Mouse (Mus musculus): ENCODE results near the gene Vash1. TPM values are rescaled to one million over a fixed set of nuclear protein-coding genes. Genes with fewer than 3 reads are reported as not detected.

The Vash1 gene
- polyA plus RNA-seq, 1 experiment from 2014 or later = 6.4 TPM

DNA sequence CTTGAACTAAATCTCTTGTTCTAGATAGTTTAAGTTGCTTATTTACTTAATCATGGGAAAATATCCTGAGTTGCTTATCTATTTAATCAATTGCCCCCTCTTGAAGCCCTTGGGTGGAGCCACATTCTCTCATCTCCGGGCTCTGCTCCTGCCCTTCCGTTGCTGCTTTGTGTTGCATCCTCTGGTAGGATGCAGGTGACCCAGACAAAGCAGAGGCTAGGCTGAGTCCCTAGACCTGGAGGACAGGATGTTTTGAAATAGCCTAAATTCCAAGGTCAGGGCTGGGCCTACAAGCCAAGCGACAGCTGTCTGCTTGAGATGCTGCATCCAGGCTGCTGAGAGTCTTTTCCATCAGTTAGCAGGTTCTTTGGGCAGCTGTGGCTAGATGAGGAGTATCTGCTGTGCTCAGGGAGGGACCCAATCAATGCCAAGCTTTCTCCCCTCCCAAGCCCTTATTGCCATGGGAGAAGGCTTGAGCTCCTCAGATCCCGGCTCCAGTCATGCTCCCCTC, 9.0 kb downstream of the Vash1 start:
- no peaks in the 10 kb centered on the region for H3K27me3 ChIP-seq (ENCODE audit: insufficient read depth, low read length)
- H3K9ac ChIP-seq (ENCODE audit: low read depth, low read length) = no peak overlapping the region
- no peaks in the 10 kb centered on the region for H3K36me3 ChIP-seq (ENCODE audit: insufficient read depth, low read length)
- H3K27ac ChIP-seq = no peak overlapping the region
- no peak overlapping the region for H3K4me2 ChIP-seq (ENCODE audit: low read length)
- no peak for DNase-seq (ENCODE audit: low spot score)
- no peak overlapping the region for H3K4me3 ChIP-seq (replicated peaks; ENCODE audit: low read depth, low read length)
- ATAC-seq (replicated peaks; ENCODE audit: low FRiP score, low read depth) = no peak
- 68% methylated on average over 4 of the region's 4 CpGs for WGBS
- H3K9me3 ChIP-seq (replicated peaks; ENCODE audit: low read length) = no peaks in the 10 kb centered on the region
- TF ChIP-seq CTCF (IDR thresholded peaks at IDR 0.05; ENCODE audit: low read depth) = no peak
- H3K4me1 ChIP-seq (replicated peaks; ENCODE audit: insufficient read depth, low read length) = 0 out of 2 replicates have a peak, but pooled peaks cover under 1% of the 10 kb centered on the region

- Histone ChIP-seq H3K9ac (ENCODE audit: low read depth, low read length) (no peak overlapping the region), H3K4me2 (ENCODE audit: low read length) (no peak overlapping the region), H3K9me3 (replicated peaks; ENCODE audit: low read length) (no peaks in the 10 kb centered on the region), H3K36me3 (ENCODE audit: insufficient read depth, low read length) (no peaks in the 10 kb centered on the region), H3K27me3 (ENCODE audit: insufficient read depth, low read length) (no peaks in the 10 kb centered on the region), H3K4me3 (replicated peaks; ENCODE audit: low read depth, low read length) (no peak overlapping the region), H3K4me1 (replicated peaks; ENCODE audit: insufficient read depth, low read length) (0 out of 2 replicates have a peak, but pooled peaks cover 3% of the 10 kb centered on the region), H3K27ac (no peak overlapping the region)
- peak; percentile 47; the same call in 1 of the 2 replicates for ATAC-seq (replicated peaks; ENCODE audit: low FRiP score, low read depth)
- 79% methylated on average over 4 of the region's 4 CpGs for WGBS
- TF ChIP-seq CTCF (IDR thresholded peaks at IDR 0.05; ENCODE audit: low read depth) = no peak
- DNase-seq (ENCODE audit: low spot score) = peak; percentile 51
These were observed 9.6 kb downstream of the Vash1 start for GRCm38 (mm10) chr12:86687971-86688573.

DNA sequence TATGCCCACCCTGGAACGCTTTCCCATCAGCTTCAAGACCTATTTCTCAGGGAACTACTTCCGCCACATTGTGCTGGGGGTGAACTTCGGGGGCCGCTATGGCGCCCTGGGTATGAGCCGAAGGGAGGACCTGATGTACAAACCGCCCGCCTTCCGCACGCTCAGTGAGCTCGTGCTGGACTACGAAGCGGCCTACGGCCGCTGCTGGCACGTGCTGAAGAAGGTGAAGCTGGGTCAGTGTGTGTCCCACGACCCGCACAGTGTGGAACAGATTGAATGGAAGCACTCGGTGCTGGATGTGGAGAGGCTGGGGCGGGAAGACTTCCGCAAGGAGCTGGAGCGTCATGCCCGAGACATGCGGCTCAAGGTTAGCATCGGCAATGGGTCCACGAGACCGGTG, 10.4 kb downstream of the Vash1 start:
- WGBS = 96% methylated on average over 27 of the region's 27 CpGs
- Histone ChIP-seq H3K27ac (no peak overlapping the region), H3K36me3 (ENCODE audit: insufficient read depth, low read length) (no peaks in the 10 kb centered on the region), H3K9me3 (replicated peaks; ENCODE audit: low read length) (no peaks in the 10 kb centered on the region), H3K4me2 (ENCODE audit: low read length) (no peak overlapping the region), H3K27me3 (ENCODE audit: insufficient read depth, low read length) (no peaks in the 10 kb centered on the region), H3K4me3 (replicated peaks; ENCODE audit: low read depth, low read length) (no peak overlapping the region), H3K9ac (ENCODE audit: low read depth, low read length) (no peak overlapping the region), H3K4me1 (replicated peaks; ENCODE audit: insufficient read depth, low read length) (0 out of 2 replicates have a peak, but pooled peaks cover 3% of the 10 kb centered on the region)
- TF ChIP-seq CTCF (IDR thresholded peaks at IDR 0.05; ENCODE audit: low read depth) = no peak
- ATAC-seq (replicated peaks; ENCODE audit: low FRiP score, low read depth) = no peak
- DNase-seq (ENCODE audit: low spot score) = no peak

DNA sequence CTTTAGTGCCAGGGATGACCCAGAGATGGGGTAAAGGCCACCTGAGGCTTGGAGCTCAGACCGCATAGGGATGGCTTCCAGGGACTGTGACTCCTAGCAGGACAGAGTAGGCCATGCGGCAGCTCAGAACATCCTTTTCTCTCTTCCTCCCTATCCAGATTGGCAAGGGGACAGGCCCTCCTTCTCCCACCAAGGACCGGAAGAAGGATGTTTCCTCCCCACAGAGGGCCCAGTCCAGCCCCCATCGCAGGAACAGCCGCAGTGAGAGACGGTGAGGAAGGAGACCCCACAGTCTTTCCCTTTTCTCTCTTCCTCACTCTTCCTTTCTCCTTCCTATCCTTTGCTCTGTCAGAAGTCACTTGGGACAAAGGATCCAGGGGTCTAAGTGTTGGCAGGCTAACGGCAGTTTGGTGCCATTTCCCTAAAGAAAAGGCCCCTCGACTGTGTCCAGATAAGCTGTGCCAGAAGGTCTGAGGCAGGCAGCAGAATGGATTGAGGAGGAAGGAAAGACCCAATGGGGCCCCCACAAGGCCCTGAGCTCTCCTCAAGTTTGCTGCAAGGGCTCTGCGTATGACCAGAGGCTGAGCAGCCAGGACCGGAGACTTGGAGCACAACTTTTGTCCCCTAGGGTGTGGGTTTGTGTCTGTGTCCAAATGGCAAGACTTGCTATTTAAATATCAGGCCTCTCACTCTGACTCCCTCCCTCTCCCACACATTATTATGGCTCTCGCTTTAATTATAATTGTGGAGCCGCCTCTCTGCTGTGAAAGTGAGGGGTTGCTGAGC, 12.4 kb downstream of the Vash1 start:
- Histone ChIP-seq H3K27ac (peak overlapping the region; percentile 48), H3K36me3 (ENCODE audit: insufficient read depth, low read length) (no peaks in the 10 kb centered on the region), H3K4me3 (replicated peaks; ENCODE audit: low read depth, low read length) (no peak overlapping the region), H3K4me1 (replicated peaks; ENCODE audit: insufficient read depth, low read length) (0 out of 2 replicates have a peak, but pooled peaks cover 3% of the 10 kb centered on the region), H3K9ac (ENCODE audit: low read depth, low read length) (no peak overlapping the region), H3K27me3 (ENCODE audit: insufficient read depth, low read length) (no peaks in the 10 kb centered on the region), H3K4me2 (ENCODE audit: low read length) (no peak overlapping the region), H3K9me3 (replicated peaks; ENCODE audit: low read length) (no peaks in the 10 kb centered on the region)
- TF ChIP-seq CTCF (IDR thresholded peaks at IDR 0.05; ENCODE audit: low read depth) = no peak
- 67% methylated on average over 12 of the region's 12 CpGs for WGBS
- DNase-seq (ENCODE audit: low spot score) = no peak
- no peak for ATAC-seq (replicated peaks; ENCODE audit: low FRiP score, low read depth)

DNA sequence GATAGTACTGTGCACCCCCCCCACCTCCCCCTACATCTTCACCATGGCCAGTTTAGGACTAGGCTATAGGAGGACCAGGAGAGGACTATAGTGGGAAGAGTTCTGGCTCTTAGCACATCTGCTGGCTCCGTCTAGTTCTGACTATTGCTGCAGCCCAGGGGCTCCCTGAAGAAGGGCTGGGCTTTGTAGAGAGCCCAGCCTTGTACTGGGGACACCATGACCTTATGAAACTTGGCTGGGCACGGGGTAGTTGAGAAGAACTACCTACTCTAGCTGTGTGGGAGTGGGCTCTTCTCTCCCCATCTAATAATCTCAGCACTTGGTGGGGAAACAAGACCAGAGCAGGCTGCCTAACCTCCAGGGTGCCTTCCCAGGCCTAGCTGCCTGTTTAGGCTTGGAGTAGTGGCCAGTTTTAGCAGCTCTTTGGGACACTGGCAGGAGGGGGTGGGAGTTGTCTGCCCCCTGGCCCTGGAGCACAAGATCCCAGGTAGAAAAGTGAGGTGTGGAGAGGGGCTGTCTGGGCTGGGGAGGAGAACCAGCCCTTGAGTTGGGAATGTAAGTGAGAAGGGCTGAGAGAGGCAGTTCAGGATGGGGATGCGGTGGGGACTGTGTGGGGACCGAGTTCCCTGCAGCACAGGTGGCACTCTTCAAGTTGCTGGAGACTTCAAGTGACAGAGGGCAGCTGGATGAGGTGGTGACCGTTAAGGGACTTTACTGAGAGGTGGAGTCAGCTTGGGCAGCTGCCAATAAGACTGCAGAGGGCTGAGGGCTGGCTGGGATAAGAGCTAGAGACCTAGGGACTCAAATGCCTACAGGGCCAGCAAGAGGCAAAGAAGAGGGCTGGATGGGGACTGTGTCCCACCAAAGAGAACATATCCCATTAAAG, 14.2 kb downstream of the Vash1 start:
- no peaks in the 10 kb centered on the region for H3K9me3 ChIP-seq (replicated peaks; ENCODE audit: low read length)
- H3K4me3 ChIP-seq (replicated peaks; ENCODE audit: low read depth, low read length) = no peak overlapping the region
- H3K9ac ChIP-seq (ENCODE audit: low read depth, low read length) = no peak overlapping the region
- H3K4me2 ChIP-seq (ENCODE audit: low read length) = no peak overlapping the region
- WGBS = 31% methylated on average over 5 of the region's 5 CpGs
- DNase-seq (ENCODE audit: low spot score) = peak; percentile 56
- H3K27ac ChIP-seq = peak overlapping the region; percentile 5; the same call in 1 of the 2 replicates
- no peaks in the 10 kb centered on the region for H3K36me3 ChIP-seq (ENCODE audit: insufficient read depth, low read length)
- H3K4me1 ChIP-seq (replicated peaks; ENCODE audit: insufficient read depth, low read length) = 0 out of 2 replicates have a peak, but pooled peaks cover 3% of the 10 kb centered on the region
- no peaks in the 10 kb centered on the region for H3K27me3 ChIP-seq (ENCODE audit: insufficient read depth, low read length)
- ATAC-seq (replicated peaks; ENCODE audit: low FRiP score, low read depth) = peak; percentile 19; the same call in 1 of the 2 replicates
- no peak for TF ChIP-seq CTCF (IDR thresholded peaks at IDR 0.05; ENCODE audit: low read depth)

- Histone ChIP-seq H3K9me3 (replicated peaks; ENCODE audit: low read length) (no peaks in the 10 kb centered on the region), H3K4me3 (replicated peaks; ENCODE audit: low read depth, low read length) (no peak overlapping the region), H3K27me3 (ENCODE audit: insufficient read depth, low read length) (no peaks in the 10 kb centered on the region), H3K36me3 (ENCODE audit: insufficient read depth, low read length) (no peaks in the 10 kb centered on the region), H3K27ac (peak overlapping the region; percentile 5; the same call in 1 of the 2 replicates), H3K4me2 (ENCODE audit: low read length) (no peak overlapping the region), H3K4me1 (replicated peaks; ENCODE audit: insufficient read depth, low read length) (0 out of 2 replicates have a peak, but pooled peaks cover 3% of the 10 kb centered on the region), H3K9ac (ENCODE audit: low read depth, low read length) (no peak overlapping the region)
- ATAC-seq (replicated peaks; ENCODE audit: low FRiP score, low read depth) = no peak
- no peak for DNase-seq (ENCODE audit: low spot score)
- TF ChIP-seq CTCF (IDR thresholded peaks at IDR 0.05; ENCODE audit: low read depth) = no peak
These were observed 14.9 kb downstream of the Vash1 start for GRCm38 (mm10) chr12:86693389-86693788.

Measured in kidney, postnatal 0 days (tissue).